Mouse (Mus musculus): ENCODE measurements around the gene Pdlim5. TPM values are rescaled to one million over a fixed set of nuclear protein-coding genes. Genes with fewer than 3 reads are reported as not detected.

Gene Pdlim5
- total RNA-seq, 2 experiments from 2014 or later, result 512 to 573 TPM

DNA sequence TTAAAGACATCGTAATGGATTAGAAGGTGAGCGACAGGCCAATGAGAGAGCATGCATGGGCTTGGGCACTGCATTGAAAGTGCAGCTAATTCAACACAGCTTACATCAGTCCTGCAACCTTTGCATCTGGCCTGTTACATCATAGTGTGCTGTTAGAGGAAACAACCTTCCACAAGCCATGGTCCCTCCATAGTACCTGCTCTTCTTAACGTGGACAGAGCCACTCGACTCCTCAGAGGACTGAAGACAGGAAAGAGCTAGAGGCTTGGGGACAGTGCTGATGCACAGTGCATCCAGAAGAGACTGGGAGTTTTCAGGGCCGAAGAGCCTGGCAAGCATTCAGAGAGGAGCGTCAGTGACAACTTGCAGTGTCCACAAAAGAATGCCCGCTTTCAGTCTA, 113.8 kb downstream of the Pdlim5 start:
- no peak for DNase-seq
- intact Hi-C loops (cut with DNase I), result loop anchor here (2.0 to 10.0 kb wide), 2 partner anchors 195 to 283 kb away; partner anchors contain the start of gene Gbp3

DNA sequence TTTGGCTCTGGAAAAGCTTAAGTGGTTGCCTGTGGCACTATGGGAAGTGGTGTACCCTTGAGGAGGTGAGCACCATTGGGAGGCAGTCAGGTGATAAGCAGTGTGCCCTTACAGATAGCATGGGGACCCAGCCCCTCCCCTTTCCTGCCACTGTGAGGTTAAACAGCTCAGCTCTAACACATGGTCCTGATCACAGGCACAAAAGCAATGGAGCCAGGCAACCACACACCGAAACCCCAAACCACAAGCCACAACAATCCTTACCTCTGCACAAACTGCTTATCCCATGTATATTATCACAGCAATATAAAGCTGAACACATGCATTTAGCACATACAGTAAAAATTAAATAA, 114.4 kb downstream of the Pdlim5 start:
- intact Hi-C loops (cut with DNase I), result loop anchor here (10.0 kb wide), 1 partner anchor 284 kb away; the partner anchor contains the start of gene Gbp3

DNA sequence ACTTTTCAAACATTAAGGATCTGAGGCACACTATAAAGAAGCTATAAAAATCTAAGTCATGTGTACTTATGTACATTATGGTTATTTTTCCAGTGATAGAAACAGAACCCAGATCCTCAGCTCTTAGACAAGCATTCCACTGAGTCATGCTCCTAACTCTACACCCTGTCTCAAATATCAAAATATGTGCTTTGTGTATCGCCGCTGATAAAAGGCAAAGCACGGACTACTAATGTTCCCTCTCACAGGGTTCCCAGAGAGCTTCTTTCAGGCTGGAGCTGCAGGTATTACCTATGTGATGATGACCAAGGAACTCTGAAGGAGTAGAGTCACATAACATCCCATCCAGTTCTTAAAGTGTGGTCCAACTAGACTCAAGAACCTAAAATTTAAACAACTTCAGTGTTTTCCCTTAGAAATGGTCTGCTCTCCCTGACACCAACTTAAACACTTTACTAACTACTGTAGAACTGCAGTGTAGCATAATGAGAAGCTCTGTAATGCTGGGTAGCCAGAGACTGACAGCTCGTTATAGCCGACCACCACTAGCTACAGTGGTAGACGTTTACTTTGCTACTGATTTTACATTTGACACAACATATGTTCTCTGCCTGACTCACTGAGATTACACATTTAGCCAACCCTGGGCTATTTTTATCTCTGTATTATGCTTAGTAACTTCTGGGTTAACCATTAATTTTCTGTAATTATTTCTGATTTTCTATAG, 115.0 kb downstream of the Pdlim5 start:
- intact Hi-C loops (cut with DNase I), result loop anchor here (10.0 kb wide), 1 partner anchor 284 kb away; the partner anchor contains the start of gene Gbp3
- no peak for DNase-seq

More for the DNA sequence above, 114.4 kb downstream of the Pdlim5 start:
- DNase-seq, result no peak

DNA sequence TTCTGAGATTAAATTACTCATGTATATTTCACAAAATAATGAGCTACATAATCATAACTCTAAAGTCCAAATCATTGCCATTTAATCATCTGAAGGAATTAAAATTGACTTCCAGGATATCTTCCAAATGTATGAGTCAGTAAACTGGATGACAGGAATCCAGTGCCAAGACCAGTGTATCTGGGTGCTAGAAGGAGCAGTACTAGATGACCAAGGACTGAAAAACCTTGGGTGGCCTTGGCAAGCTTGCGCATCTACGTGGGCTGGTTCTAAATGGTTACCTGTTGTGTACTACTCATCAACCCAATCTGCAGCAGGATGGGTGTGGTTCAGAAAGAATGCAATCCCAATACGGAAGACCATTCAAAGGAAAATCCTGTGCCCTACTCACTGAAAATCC, 116.5 kb downstream of the Pdlim5 start:
- intact Hi-C loops (cut with DNase I), result loop anchor here (5.0 kb wide), 1 partner anchor 392 kb away; no protein-coding TSS in a partner anchor
- no peak for DNase-seq

DNA sequence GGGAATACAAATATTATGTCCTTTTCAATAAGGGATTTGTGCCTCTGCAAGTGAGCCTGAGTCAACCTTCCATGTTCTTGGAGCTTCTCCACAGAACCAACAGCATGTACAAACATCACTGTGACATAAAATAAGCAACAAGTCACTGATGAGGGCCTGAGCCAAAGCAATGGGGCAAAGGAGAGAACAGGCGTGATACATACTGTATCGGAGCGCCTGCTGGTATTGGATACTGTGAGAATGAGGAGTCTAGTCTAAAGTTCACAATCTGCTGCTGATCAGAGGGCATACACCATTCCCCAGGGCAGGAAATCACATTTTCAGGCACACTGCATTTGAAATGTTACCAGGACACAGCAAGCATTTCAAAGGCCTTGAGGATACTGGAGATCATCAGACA, 119.0 kb downstream of the Pdlim5 start:
- intact Hi-C loops (cut with DNase I), result loop anchor here (5.0 kb wide), 1 partner anchor 389 kb away; no protein-coding TSS in a partner anchor
- no peak for DNase-seq

DNA sequence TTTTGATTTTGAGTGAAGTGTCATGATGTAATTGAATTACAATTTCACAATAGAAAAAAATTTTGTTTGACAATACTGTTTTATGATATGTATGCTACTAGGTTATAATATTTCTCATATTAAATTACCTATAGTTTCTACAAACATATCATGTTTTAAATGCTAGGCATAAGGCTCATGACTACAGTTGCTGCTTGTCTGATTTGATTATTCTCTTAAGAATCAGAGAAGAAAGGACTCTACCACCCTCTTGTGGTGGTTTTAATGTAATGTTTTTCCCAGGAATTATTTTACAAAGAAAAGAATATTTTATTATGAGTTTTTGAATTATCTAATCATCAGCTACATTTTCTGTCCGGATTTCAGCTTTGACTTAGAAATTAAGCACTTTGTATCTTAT, 120.5 kb downstream of the Pdlim5 start:
- no peak for DNase-seq
- intact Hi-C loops (cut with DNase I), result loop anchor here (2.0 to 5.0 kb wide), 2 partner anchors 388 to 412 kb away; no protein-coding TSS in a partner anchor

DNA sequence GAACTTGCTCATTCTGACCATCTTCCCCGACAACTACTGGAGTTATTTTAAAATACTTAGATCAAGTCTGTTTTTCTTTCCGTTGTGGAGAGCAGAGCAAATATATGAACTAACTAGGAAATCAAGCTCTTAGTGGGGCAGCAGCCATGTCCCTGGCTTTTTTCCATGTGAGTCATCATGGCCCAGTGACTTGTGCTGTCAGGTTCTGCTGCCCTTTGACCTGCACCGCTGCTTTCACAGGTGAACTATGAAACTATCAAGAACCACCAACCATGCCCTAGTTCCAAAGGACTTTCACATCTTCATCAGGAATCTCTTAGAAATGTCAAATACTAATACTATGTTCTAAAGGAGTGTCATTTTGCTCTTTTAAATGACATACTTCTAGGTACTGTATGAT, 121.0 kb downstream of the Pdlim5 start:
- no peak for DNase-seq
- intact Hi-C loops (cut with DNase I), result loop anchor here (2.0 kb wide), 1 partner anchor 412 kb away; no protein-coding TSS in a partner anchor

DNA sequence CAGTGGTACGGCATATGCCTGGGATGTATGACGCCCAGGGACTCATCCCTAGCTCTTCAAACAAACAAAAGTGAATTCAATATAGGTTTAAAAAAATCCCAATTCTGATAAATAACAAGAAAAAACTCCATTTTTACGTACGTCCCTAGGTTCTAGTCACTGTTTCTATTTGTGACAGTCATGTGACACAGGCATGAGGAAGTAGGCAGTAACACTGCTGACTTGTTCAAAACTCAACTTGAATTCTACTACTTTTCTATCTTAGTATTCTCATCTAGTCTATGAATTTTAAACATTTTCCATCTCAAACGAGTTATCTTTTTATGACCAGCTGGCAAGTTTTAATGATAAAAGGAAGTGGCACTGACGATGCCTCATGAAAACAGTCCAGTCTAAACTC, 122.2 kb downstream of the Pdlim5 start:
- intact Hi-C loops (cut with DNase I), result no loop called here
- DNase-seq, result no peak

DNA sequence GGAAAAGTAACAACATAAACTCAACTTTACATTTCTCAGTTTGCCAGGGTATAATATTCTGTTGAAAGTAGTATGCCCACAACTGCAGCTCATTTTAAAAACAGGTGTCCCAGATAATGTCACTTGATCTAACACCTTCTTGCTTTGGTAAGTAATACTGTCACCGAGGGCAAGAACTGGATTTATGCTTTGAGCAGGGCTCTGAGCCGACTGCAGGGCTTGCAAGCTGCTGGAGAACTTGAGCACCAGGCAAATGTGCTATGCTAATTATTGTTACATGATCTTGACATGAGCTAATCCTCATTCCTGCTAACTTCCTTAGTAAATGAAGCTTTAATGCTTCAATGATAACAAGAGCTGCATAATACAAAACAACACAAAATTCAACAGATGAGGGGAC, 139.1 kb downstream of the Pdlim5 start:
- no peak for DNase-seq
- intact Hi-C loops (cut with DNase I), result no loop called here

DNA sequence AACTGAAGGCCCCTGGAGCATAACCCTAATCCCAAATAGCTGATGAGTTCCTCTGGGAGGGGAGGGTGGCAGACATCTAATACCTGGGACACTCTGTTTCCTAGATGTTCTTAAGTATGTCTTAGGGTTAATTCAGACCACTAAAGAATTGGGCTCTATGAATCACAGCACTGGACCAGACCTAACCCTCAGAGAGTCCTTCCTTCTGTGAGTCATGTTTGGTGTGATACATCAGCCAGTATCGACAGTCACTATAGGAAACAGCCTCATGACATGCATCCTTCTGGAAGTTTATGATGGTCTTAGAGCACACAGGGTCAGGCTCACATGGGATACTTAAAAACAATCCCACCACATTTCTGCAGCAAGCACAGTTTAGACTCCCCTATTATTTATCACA, 143.4 kb downstream of the Pdlim5 start:
- intact Hi-C loops (cut with DNase I), result no loop called here
- no peak for DNase-seq

DNA sequence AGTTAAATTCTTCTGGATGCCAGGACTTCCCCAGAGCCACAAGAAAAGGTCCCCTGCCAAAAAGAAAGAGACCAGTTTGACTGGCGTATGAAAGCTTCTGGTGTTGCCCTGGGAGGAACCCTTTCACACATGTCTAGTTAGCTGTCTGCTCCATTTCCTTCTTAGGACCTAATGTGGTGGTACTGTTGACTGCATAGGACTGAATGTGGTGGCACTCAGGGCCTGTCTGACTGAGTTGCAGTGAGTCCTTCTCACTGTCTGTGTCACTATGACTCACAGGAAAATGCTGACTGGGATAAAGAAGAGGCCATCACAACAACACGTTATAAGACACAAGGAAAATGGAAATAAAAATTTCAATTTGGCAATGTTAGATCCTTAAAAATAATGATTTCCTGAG, 146.0 kb downstream of the Pdlim5 start:
- DNase-seq, result no peak
- intact Hi-C loops (cut with DNase I), result no loop called here

DNA sequence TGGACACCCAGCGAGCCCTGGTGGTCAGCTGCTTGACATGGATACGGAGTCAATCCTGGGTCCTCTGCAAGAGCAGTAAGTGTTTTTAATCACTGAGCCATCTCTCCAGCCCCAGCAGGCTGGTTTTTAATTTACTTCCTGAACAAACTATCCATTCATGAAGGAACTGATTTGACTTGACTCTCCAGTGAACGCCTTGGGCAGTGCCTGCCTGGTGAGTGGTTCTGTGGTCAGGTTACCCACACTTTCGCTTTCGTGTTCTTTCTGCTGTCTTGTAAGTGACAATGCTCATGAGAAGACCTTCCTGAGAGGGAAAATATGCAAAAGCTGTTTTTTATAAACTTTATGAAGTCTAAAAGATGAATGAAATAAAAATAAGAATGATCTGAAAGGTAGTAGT, 152.2 kb downstream of the Pdlim5 start:
- no peak for DNase-seq
- intact Hi-C loops (cut with DNase I), result no loop called here

DNA sequence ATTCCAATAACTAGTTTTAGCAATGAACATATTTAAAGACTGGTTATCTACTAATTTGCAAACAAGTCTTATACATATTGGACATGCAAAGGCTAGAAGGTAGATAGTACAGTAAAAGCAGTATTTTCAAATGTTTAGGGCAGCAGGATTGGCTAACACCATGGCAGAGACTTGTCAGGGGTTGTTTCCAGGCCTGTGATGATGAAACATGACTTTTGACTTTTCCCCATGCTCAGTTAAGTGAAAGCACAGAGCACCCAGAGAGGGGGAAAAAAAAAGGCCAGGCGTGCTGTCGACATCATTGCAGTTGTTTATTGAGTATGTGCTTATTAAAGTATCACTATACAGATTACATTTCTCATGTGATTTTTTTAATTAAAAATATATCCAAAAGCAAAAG, 156.2 kb downstream of the Pdlim5 start:
- DNase-seq, result no peak
- intact Hi-C loops (cut with DNase I), result no loop called here

DNA sequence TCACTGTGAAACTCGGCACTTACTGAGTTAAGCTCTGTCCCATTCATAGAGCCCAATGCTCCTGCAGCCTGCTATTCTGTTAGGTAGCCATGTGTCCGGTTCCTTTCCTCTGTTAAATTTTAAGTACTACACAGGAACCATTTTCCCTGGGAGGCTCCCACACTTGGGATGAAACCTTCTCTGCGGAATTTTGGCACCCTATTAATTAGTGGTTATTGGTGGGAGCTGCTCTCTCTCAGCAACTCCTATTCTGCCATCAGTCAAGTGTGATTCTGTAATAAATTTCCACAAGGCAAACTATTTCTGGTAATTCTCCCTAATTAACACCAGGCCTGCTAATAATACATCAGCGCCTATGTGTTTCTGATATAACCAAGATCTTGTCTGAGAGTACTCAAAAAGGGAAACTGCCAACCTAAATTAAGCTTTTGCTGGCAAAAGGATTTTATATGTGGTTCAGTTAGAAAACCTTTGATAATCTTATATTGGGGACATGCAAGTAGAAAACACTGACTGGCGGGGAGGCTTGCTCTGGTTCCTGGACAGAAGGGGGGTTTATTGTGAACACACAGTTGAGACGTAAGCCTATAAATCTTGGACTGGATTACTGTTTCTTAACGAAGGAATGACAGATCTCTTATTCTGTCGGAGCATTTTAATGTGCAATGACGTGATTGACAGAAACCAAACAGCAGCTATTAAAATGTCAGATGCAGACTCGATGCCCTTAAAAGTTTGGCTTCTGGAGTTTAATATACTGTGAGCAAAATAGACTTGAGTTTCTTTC, 157.0 kb downstream of the Pdlim5 start:
- no peak for DNase-seq
- intact Hi-C loops (cut with DNase I), result no loop called here

DNA sequence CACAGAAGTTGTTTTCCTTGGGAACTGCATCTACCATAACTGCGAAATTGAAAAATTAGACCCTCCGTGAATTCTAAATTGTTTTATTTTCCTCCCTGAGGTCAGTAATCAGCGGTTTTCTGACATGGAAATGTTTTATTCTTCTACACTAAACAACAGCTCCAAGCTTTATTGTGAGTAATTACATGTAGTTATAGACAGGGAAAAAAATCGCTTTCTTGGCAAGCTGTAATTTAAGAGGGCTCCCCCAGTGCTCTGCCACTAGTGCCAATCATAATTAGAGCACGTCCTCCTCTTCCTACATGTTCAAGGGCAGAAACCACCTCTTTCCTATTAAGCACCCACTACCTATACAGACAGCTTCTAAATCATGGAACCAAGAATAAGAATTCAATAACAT, 157.9 kb downstream of the Pdlim5 start:
- intact Hi-C loops (cut with DNase I), result no loop called here
- no peak for DNase-seq

DNA sequence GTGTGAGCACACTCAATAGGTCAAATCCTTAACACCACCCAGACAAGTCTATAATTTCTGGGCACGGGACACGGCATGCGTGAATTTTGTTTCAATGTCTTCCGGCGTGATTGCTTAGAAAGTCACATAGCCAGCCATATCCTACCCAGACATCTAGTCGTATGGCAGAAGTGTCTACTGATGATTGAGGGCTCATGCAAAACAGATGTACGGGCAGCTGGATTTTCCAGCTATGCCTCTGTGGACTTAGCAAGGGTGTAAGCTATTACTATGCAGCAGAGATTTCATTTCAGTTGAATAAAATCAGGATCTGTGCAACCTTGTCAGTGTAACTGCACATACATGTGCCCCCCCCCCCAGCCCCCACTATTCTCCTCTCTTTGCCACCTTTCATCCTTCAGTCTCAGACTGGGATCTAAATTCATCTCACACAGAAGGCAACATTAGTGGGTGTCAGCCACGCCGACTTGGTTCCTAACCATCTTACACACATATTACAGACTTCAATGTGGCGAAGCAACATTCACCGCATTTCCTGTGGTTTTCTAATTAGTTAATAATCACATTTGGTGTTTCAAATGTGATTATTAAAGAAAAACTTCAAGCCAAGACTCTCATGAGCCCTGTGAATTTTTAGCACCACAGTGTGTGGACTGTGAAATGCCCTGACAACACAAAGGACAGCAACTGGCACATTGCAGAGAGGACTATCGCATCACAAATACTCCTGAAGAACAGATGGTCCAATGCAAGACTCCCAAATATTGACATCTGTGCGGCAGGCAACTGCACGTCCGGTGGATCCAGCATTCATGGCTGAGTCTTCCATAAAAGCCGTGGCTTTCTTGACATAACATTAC, 161.7 kb downstream of the Pdlim5 start:
- no peak for DNase-seq
- intact Hi-C loops (cut with DNase I), result no loop called here

DNA sequence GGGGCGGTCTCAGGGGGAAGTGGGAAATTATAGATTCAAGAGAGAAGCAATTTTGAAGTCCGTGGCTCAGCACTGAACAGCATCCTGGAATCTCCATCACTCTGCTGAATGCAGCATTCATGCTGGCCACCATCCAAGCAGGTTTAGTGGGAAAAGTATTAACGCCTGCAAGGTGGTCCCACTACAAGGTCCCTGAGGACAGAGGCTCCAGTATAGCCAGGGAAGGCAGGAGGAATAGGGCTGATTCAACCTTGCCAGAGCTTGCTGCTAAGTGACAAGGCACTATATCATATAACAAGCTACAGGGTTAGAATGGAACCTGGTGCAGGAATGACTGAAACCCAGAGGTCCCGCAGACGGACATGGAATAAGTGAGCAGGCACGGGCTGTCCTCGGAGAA, 166.8 kb downstream of the Pdlim5 start:
- intact Hi-C loops (cut with DNase I), result no loop called here
- no peak for DNase-seq

DNA sequence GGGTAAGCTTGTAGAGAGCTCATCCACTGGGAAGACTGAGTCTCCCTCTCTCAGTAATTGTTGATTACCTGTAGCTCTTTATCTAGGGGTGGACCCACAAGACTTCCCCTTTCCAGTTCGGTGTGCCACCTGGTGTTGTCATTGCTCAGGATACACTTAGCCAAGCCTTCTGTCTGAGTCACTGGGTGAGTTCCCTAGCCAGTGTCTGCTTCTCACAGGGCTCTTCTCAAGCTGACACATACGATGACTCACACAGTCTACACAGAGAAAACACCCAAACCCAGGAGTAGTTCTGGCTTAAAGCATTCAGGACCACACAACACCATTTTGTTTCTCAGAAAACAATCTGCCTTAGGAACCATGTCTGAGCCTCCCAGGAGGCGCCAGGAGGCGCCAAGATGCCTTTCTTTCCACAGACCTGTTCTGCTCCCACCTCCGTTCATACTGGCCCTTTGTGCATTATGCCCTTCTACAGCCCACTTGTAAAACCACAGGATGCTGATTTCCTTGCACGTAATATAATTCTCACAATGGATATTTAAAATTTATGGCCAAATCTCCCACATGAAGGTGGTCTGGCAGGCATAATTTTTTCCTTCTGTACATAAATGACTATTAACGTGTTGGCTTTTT, 172.9 kb downstream of the Pdlim5 start:
- no peak for DNase-seq
- intact Hi-C loops (cut with DNase I), result no loop called here

DNA sequence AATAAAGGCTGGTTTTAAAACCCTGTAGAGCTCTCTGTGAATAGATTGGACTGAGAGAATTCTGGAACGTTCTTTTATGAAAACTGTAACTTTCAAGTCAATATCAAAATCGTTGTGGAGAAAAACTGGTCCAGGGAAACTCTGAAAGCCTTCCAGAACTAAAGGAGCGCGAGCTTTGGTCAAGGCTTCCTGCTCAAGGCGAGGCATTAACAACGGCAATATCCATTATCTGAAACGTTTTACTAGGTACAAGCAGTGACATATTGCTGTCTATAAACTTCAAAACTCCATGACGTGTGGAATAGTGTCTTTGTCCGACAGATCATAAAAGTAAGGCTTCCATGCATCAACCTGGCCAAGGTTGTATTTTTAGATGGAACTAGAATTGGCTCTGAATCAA, 175.6 kb downstream of the Pdlim5 start:
- DNase-seq, result no peak
- intact Hi-C loops (cut with DNase I), result no loop called here

DNA sequence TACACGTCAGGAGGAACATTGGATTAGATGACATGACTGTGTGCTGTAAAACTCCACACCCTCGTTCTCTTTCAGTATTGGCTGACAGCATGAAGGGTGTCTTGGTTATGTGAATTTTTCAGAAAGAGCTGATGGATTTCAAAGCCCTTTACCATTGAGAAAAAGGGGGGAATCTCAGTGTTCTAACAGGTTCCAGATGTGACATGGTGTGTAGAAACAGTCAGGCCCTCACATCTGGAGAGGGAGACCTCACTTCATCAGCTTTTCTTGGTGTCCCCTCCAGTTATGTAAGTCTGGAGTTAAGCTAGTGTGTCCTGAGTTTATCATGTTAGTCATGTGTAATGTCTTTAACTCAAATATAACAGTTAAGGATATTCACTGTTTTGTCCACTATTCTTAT, 182.7 kb downstream of the Pdlim5 start:
- intact Hi-C loops (cut with DNase I), result no loop called here
- no peak for DNase-seq

All from gastrocnemius, postnatal 36 days (tissue).